Mouse (Mus musculus): ENCODE data around the gene Mast1. TPM values are rescaled to one million over a fixed set of nuclear protein-coding genes. Genes with fewer than 3 reads are reported as not detected.

Gene Mast1
- polyA plus RNA-seq, 1 experiment from 2014 or later: 44.9 TPM

DNA sequence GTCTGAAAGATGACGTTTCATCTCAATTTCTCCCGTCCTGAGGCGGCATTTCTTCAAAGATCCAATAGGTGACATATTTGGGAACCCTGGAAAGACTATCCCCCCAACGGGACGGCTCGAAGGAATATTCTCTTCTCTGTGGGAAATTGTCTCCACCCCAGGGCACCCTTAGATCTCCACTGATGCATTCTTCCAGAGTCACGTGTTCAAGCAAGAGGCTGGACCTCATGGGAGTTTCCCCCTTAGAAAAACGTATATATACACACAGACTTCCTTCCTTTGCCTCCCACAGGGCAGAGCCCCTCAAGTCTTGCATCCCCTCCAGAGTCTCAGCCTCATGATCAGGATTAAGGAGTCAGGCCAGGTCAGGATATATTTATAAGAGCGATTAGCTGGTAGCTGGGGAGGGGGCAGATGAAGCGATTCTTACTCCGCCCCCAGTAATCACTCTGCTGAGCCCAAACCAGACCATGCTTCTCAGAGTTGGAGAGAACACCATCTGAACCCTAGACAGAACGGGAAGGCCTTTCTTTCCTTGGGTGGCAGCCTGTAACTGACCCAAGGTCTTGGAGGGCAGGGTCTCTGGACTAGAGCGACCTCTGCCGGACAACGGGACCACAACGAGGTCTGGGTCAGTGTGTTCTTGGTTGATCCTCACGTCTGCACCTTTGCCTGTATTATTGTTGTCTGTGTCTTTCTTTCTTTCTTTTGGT is 9.5 kb upstream of the Mast1 start, which contains the start of gene Rtbdn:
TSS of gene Rtbdn (plus strand) at position 464 of the 713 bp plus-strand sequence.
- 9% methylated on average over 17 of the region's 17 CpGs for WGBS
- peak within 1 kb of the TSS; percentile 62 for H3K4me3 ChIP-seq
- no peak within 1 kb of the TSS for H3K27ac ChIP-seq
- H3K4me1 ChIP-seq: peaks cover 17% of the 10 kb centered on the region; the same call in 1 of the 2 replicates
- peak within 1 kb of the TSS; percentile 94 for H3K4me2 ChIP-seq (replicated peaks)
- H3K9ac ChIP-seq: peak within 1 kb of the TSS; percentile 72
- no peak for ATAC-seq (ENCODE audit: low FRiP score, low read depth)
- no peaks in the 10 kb centered on the region for H3K36me3 ChIP-seq
- no peaks in the 10 kb centered on the region for H3K9me3 ChIP-seq
- peaks cover 76% of the 10 kb centered on the region for H3K27me3 ChIP-seq (replicated peaks)

DNA sequence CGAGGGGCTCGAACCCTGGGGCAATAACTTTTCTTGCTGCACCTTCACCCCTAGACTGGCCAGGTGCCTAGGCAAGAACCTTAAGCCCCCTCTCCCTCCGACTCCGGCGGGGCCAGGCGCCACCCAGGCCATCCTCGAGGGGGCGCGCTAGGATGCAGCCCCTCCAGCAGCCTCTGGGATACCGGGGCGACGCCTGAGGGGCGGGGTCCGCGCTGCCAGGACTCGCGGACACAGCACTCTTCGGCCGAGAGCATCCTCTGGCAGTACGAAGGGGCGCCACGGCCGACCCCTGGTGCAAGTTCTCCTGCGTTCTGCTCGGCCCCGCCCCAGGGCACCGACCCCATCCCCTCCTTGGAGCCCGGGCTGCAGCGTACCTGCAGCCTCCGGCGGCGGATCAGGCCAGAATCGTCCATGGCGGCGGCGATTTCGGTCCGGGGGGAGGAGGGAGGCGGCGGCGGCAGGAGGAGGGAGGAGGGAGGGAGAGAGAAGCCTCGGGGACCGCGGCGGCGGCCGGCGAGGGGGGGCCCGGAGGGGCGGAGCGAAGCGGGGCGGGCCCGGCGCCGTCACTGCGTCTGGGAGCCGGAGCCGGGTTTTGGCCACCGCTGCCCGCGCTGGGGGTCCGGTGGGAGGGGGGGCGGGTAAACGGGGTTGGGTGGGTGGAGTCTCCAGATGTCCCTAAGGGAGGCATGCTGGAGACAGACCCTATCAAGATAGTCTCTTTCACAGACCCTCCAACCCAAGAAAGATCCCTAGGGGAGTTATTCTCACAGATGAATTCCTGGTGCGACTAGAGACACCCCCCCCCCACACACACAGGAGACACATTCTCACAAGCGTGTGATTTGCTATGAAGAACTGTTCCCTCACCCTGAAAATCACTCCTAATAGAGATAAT is 8.7 kb upstream of the Mast1 start:
- Histone ChIP-seq H3K9me3 (no peaks in the 10 kb centered on the region), H3K4me2 (replicated peaks) (peak overlapping the region; percentile 94)

GRCm38 (mm10) chr8:84945235-84945632 is 8.1 kb upstream of the Mast1 start:
- ATAC-seq (ENCODE audit: low FRiP score, low read depth): peak; percentile 52
- no peaks in the 10 kb centered on the region for H3K9me3 ChIP-seq
- peak overlapping the region; percentile 62 for H3K4me3 ChIP-seq
- WGBS: 4% methylated on average over 11 of the region's 11 CpGs
- H3K9ac ChIP-seq: peak overlapping the region; percentile 72; the same call in 1 of the 2 replicates
- no peaks in the 10 kb centered on the region for H3K36me3 ChIP-seq
- H3K27ac ChIP-seq: no peak overlapping the region
- H3K4me2 ChIP-seq (replicated peaks): peak overlapping the region; percentile 94
- H3K27me3 ChIP-seq (replicated peaks): peaks cover 63% of the 10 kb centered on the region
- H3K4me1 ChIP-seq: peaks cover 17% of the 10 kb centered on the region; the same call in 1 of the 2 replicates

More for the DNA sequence above, 8.7 kb upstream of the Mast1 start:
- WGBS: under 1% methylated on average over 48 of the region's 67 CpGs
- Histone ChIP-seq H3K4me1 (peaks cover 17% of the 10 kb centered on the region; the same call in 1 of the 2 replicates), H3K36me3 (no peaks in the 10 kb centered on the region), H3K4me3 (peak overlapping the region; percentile 62), H3K9ac (peak overlapping the region; percentile 72), H3K27me3 (replicated peaks) (peaks cover 69% of the 10 kb centered on the region), H3K27ac (no peak overlapping the region)
- ATAC-seq (ENCODE audit: low FRiP score, low read depth): peak; percentile 72

GRCm38 (mm10) chr8:84944478-84945160 is 7.5 kb upstream of the Mast1 start:
- Histone ChIP-seq H3K4me3 (peak overlapping the region; percentile 62; the same call in 1 of the 2 replicates), H3K9ac (no peak overlapping the region), H3K9me3 (no peaks in the 10 kb centered on the region), H3K4me2 (replicated peaks) (peak overlapping the region; percentile 94), H3K27me3 (replicated peaks) (peaks cover 57% of the 10 kb centered on the region), H3K4me1 (peaks cover 17% of the 10 kb centered on the region; the same call in 1 of the 2 replicates), H3K27ac (no peak overlapping the region), H3K36me3 (no peaks in the 10 kb centered on the region)
- 2% methylated on average over 26 of the region's 26 CpGs for WGBS
- no peak for ATAC-seq (ENCODE audit: low FRiP score, low read depth)

- no peak overlapping the region for H3K9ac ChIP-seq
- no peak overlapping the region for H3K27ac ChIP-seq
- no peak for ATAC-seq (ENCODE audit: low FRiP score, low read depth)
- 16% methylated on average over 4 of the region's 4 CpGs for WGBS
- H3K4me1 ChIP-seq: peaks cover 17% of the 10 kb centered on the region; the same call in 1 of the 2 replicates
- H3K4me2 ChIP-seq (replicated peaks): no peak overlapping the region
- H3K9me3 ChIP-seq: no peaks in the 10 kb centered on the region
- no peaks in the 10 kb centered on the region for H3K36me3 ChIP-seq
- H3K4me3 ChIP-seq: no peak overlapping the region
- peaks cover 52% of the 10 kb centered on the region for H3K27me3 ChIP-seq (replicated peaks)
Observed at GRCm38 (mm10) chr8:84943699-84944098, 6.5 kb upstream of the Mast1 start.

GRCm38 (mm10) chr8:84937620-84938485 is 694 bp upstream of the Mast1 start:
- no peak overlapping the region; the same call in 1 of the 2 replicates for H3K4me3 ChIP-seq
- WGBS: 68% methylated on average over 13 of the region's 13 CpGs

GRCm38 (mm10) chr8:84936041-84936961 is 858 bp downstream of the Mast1 start:
- 19% methylated on average over 23 of the region's 23 CpGs for WGBS
- peak overlapping the region; percentile 75 for H3K27ac ChIP-seq
- peak overlapping the region; percentile 69 for H3K4me3 ChIP-seq
- H3K36me3 ChIP-seq: no peaks in the 10 kb centered on the region
- H3K4me1 ChIP-seq: peaks cover 33% of the 10 kb centered on the region
- peak overlapping the region; percentile 88 for H3K9ac ChIP-seq
- no peaks in the 10 kb centered on the region for H3K9me3 ChIP-seq
- peak overlapping the region; percentile 80 for H3K4me2 ChIP-seq (replicated peaks)
- peaks cover 47% of the 10 kb centered on the region for H3K27me3 ChIP-seq (replicated peaks)
- peak; percentile 48 for ATAC-seq (ENCODE audit: low FRiP score, low read depth)

More at GRCm38 (mm10) chr8:84937620-84938485, 694 bp upstream of the Mast1 start:
- H3K27me3 ChIP-seq (replicated peaks): peaks cover 37% of the 10 kb centered on the region
- peak overlapping the region; percentile 80 for H3K4me2 ChIP-seq (replicated peaks)
- no peak overlapping the region; the same call in 1 of the 2 replicates for H3K9ac ChIP-seq
- peaks cover 33% of the 10 kb centered on the region for H3K4me1 ChIP-seq
- no peaks in the 10 kb centered on the region for H3K36me3 ChIP-seq
- no peak for ATAC-seq (ENCODE audit: low FRiP score, low read depth)
- no peaks in the 10 kb centered on the region for H3K9me3 ChIP-seq
- H3K27ac ChIP-seq: no peak overlapping the region

- 6% methylated on average over 14 of the region's 14 CpGs for WGBS
Observed at GRCm38 (mm10) chr8:84935489-84935888, 1.7 kb downstream of the Mast1 start.

GRCm38 (mm10) chr8:84934860-84935259 is 2.3 kb downstream of the Mast1 start:
- Histone ChIP-seq H3K9me3 (no peaks in the 10 kb centered on the region), H3K4me3 (peak overlapping the region; percentile 69), H3K9ac (0 out of 2 replicates have a peak overlapping the region, but pooled peaks have one; percentile 38), H3K27ac (no peak overlapping the region), H3K36me3 (peaks cover 7% of the 10 kb centered on the region), H3K4me2 (replicated peaks) (peak overlapping the region; percentile 80), H3K27me3 (replicated peaks) (peaks cover 59% of the 10 kb centered on the region), H3K4me1 (peaks cover 33% of the 10 kb centered on the region)
- WGBS: 1% methylated on average over 15 of the region's 15 CpGs
- peak; percentile 75 for ATAC-seq (ENCODE audit: low FRiP score, low read depth)

More at GRCm38 (mm10) chr8:84935489-84935888, 1.7 kb downstream of the Mast1 start:
- peak overlapping the region; percentile 69 for H3K4me3 ChIP-seq
- peaks cover 53% of the 10 kb centered on the region for H3K27me3 ChIP-seq (replicated peaks)
- H3K9me3 ChIP-seq: no peaks in the 10 kb centered on the region
- peak overlapping the region; percentile 38; the same call in 1 of the 2 replicates for H3K9ac ChIP-seq
- H3K27ac ChIP-seq: no peak overlapping the region
- H3K4me2 ChIP-seq (replicated peaks): peak overlapping the region; percentile 80
- peak; percentile 10; the same call in 1 of the 2 replicates for ATAC-seq (ENCODE audit: low FRiP score, low read depth)
- peaks cover 33% of the 10 kb centered on the region for H3K4me1 ChIP-seq
- H3K36me3 ChIP-seq: peaks cover 4% of the 10 kb centered on the region
